Mouse (Mus musculus): ENCODE data around the gene Wdr25. TPM values are rescaled to one million over a fixed set of nuclear protein-coding genes. Genes with fewer than 3 reads are reported as not detected.

The Wdr25 gene
- polyA plus RNA-seq, 1 experiment from 2014 or later: 5.8 TPM

- 81% methylated on average over 8 of the region's 8 CpGs for WGBS
- no peak overlapping the region for H3K4me2 ChIP-seq
Observed at GRCm38 (mm10) chr12:108984471-108984870, 91.0 kb downstream of the Wdr25 start.

DNA sequence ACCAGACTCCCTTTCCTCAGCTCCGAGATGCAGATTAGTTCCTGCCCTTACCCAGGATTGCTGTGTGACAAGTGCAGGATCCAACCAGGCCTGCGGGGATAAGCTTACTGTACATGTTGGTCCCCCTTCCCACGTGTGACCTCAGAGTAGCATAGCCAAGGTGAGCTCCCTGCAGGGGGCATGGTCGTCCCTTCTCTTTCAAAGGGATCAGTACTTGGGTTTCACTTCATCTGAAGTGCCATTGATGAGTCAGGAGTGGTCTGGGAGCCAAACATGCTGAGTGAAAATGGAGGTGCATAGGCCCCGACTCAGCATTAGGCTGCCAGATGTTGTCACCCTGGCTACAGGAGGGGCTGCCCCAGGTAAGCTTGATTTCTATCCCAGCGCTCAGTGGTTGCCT, 91.6 kb downstream of the Wdr25 start:
- H3K9ac ChIP-seq: no peak overlapping the region
- no peaks in the 10 kb centered on the region for H3K4me1 ChIP-seq (replicated peaks)
- ATAC-seq (ENCODE audit: insufficient number of reproducible peaks, low FRiP score): no peak
- WGBS: 70% methylated on average over 6 of the region's 6 CpGs
- no peak overlapping the region for H3K4me3 ChIP-seq
- no peaks in the 10 kb centered on the region for H3K9me3 ChIP-seq (replicated peaks)
- no peak overlapping the region for H3K4me2 ChIP-seq
- H3K27ac ChIP-seq (ENCODE audit: poor library complexity, severe bottlenecking): no peak overlapping the region
- no peaks in the 10 kb centered on the region for H3K36me3 ChIP-seq
- no peaks in the 10 kb centered on the region for H3K27me3 ChIP-seq (replicated peaks)

More at GRCm38 (mm10) chr12:108984471-108984870, 91.0 kb downstream of the Wdr25 start:
- no peaks in the 10 kb centered on the region for H3K9me3 ChIP-seq (replicated peaks)
- H3K4me1 ChIP-seq (replicated peaks): no peaks in the 10 kb centered on the region
- no peaks in the 10 kb centered on the region for H3K27me3 ChIP-seq (replicated peaks)
- no peak overlapping the region for H3K27ac ChIP-seq (ENCODE audit: poor library complexity, severe bottlenecking)
- no peaks in the 10 kb centered on the region for H3K36me3 ChIP-seq
- no peak for ATAC-seq (ENCODE audit: insufficient number of reproducible peaks, low FRiP score)
- H3K9ac ChIP-seq: no peak overlapping the region
- no peak overlapping the region for H3K4me3 ChIP-seq

DNA sequence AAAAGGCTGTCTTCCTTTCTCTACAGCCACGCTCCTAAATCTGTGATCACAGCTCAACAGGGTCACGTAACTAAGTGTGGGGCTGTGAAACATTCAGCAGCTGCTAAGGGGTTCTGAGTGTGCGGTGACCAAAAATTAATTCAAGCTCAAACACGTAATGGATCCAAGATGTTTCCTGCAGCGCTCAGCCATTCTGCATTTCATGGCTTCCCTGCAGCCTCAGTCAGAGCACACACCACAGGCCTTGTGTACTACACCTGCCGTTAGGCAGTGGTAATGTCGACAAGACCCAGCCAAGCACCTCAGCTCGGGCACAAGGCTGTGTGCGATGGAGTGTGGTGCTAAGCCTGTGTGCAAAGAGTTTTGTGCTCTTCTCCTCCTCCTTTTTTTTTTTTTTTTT, 94.0 kb downstream of the Wdr25 start:
- H3K4me3 ChIP-seq: no peak overlapping the region

DNA sequence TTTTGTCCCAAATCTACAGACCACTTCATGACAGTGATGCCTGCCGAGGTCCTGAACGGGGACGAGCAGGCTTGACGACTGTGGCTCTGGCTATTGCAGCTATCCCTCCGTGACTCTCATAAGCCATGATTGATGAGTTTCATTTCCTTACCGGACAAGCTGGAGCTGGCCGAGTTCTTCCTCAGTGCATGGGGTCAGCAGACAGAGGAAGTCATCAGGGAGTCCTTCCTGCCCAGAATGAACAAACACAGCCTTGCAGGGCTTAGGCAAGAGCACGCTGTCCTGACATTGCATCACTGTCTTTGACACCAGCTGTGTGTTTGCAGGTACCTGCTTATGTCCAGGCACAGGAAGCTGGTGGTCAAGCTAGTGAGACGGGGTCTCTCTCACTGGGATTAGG, 97.0 kb downstream of the Wdr25 start:
- Histone ChIP-seq H3K27me3 (replicated peaks) (no peaks in the 10 kb centered on the region), H3K4me1 (replicated peaks) (no peaks in the 10 kb centered on the region), H3K36me3 (no peaks in the 10 kb centered on the region), H3K9ac (no peak overlapping the region), H3K9me3 (replicated peaks) (no peaks in the 10 kb centered on the region), H3K27ac (ENCODE audit: poor library complexity, severe bottlenecking) (no peak overlapping the region), H3K4me3 (no peak overlapping the region), H3K4me2 (no peak overlapping the region)
- 56% methylated on average over 9 of the region's 9 CpGs for WGBS
- ATAC-seq (ENCODE audit: insufficient number of reproducible peaks, low FRiP score): no peak

More for the DNA sequence above, 94.0 kb downstream of the Wdr25 start:
- no peaks in the 10 kb centered on the region for H3K27me3 ChIP-seq (replicated peaks)
- no peak overlapping the region for H3K4me2 ChIP-seq
- WGBS: 89% methylated on average over 9 of the region's 9 CpGs
- no peak overlapping the region for H3K9ac ChIP-seq
- H3K27ac ChIP-seq (ENCODE audit: poor library complexity, severe bottlenecking): no peak overlapping the region
- H3K36me3 ChIP-seq: no peaks in the 10 kb centered on the region
- ATAC-seq (ENCODE audit: insufficient number of reproducible peaks, low FRiP score): no peak
- no peaks in the 10 kb centered on the region for H3K4me1 ChIP-seq (replicated peaks)
- no peaks in the 10 kb centered on the region for H3K9me3 ChIP-seq (replicated peaks)

DNA sequence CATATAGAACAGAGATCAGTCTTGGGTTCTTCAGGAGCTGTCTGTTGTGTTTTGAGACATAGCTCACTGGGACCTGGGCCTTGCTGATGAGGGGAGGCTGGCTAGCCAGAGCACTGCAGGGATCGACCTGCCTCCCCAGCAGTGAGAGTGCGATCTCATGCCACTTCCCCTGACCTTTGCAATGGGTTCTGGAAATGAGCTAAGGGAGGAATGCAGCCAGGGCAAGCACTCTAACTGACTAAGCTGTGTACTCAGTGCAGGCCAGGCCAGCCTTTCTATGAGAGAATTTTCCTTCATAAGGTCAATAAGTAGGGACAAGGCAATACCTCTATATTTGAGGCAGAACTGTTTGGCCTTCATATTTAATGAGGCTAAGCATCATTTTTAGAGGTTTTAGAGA, 99.6 kb downstream of the Wdr25 start:
- H3K4me2 ChIP-seq: no peak overlapping the region
- H3K9ac ChIP-seq: no peak overlapping the region
- H3K27ac ChIP-seq (ENCODE audit: poor library complexity, severe bottlenecking): no peak overlapping the region
- no peak for ATAC-seq (ENCODE audit: insufficient number of reproducible peaks, low FRiP score)
- H3K36me3 ChIP-seq: no peaks in the 10 kb centered on the region
- H3K4me1 ChIP-seq (replicated peaks): no peaks in the 10 kb centered on the region
- H3K9me3 ChIP-seq (replicated peaks): no peaks in the 10 kb centered on the region
- no peak overlapping the region for H3K4me3 ChIP-seq
- WGBS: 64% methylated on average over 2 of the region's 2 CpGs
- H3K27me3 ChIP-seq (replicated peaks): no peaks in the 10 kb centered on the region

DNA sequence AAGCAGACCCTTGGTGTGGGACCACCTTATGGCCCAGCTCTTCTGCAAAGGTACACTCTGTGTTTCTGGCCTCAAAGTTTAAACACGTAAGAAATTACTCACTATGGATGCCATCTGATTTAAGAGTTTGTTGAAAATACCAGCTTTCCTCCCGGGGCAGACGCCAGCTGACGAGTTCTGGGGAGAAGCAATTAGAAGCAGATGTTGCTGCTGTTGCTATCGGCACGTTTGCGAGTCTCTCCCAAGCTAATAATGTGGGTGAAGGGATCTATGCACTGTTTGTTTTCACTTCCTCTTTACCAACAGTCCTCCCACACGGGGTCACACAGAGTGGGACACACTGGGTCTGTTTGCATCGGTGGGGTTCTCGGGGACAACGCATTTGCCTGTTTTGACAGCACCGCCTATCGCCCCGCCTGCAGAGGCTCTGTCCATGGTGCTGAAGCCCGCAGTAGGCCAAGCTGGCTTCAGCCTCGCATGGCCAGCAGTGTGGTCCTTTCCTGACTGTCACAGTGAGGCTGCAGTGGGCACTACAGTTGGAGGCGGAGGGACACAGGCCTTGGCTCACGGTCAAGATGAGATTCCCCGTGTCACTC, 101.1 kb downstream of the Wdr25 start:
- Histone ChIP-seq H3K9me3 (replicated peaks) (no peaks in the 10 kb centered on the region), H3K4me3 (no peak overlapping the region), H3K36me3 (no peaks in the 10 kb centered on the region), H3K9ac (no peak overlapping the region), H3K27ac (ENCODE audit: poor library complexity, severe bottlenecking) (no peak overlapping the region), H3K27me3 (replicated peaks) (no peaks in the 10 kb centered on the region), H3K4me2 (peak overlapping the region; percentile 58), H3K4me1 (replicated peaks) (no peaks in the 10 kb centered on the region)
- ATAC-seq (ENCODE audit: insufficient number of reproducible peaks, low FRiP score): no peak
- WGBS: 6% methylated on average over 19 of the region's 19 CpGs

- Histone ChIP-seq H3K27me3 (replicated peaks) (no peaks in the 10 kb centered on the region), H3K36me3 (no peaks in the 10 kb centered on the region), H3K4me3 (no peak overlapping the region), H3K4me2 (no peak overlapping the region), H3K9me3 (replicated peaks) (no peaks in the 10 kb centered on the region), H3K9ac (no peak overlapping the region), H3K4me1 (replicated peaks) (no peaks in the 10 kb centered on the region), H3K27ac (ENCODE audit: poor library complexity, severe bottlenecking) (no peak overlapping the region)
- no peak for ATAC-seq (ENCODE audit: insufficient number of reproducible peaks, low FRiP score)
- WGBS: 71% methylated on average over 12 of the region's 12 CpGs
Observed at GRCm38 (mm10) chr12:108995976-108996636, 102.7 kb downstream of the Wdr25 start.

- H3K27ac ChIP-seq (ENCODE audit: poor library complexity, severe bottlenecking): no peak overlapping the region
- H3K4me1 ChIP-seq (replicated peaks): no peaks in the 10 kb centered on the region
- 84% methylated on average over 8 of the region's 8 CpGs for WGBS
Observed at GRCm38 (mm10) chr12:108997249-108997648, 103.8 kb downstream of the Wdr25 start.

GRCm38 (mm10) chr12:109002978-109003377, 109.5 kb downstream of the Wdr25 start:
- Histone ChIP-seq H3K27ac (ENCODE audit: poor library complexity, severe bottlenecking) (no peak overlapping the region), H3K36me3 (no peaks in the 10 kb centered on the region), H3K4me3 (no peak overlapping the region), H3K27me3 (replicated peaks) (0 out of 2 replicates have a peak, but pooled peaks cover 3% of the 10 kb centered on the region), H3K9me3 (replicated peaks) (no peaks in the 10 kb centered on the region), H3K4me2 (no peak overlapping the region), H3K4me1 (replicated peaks) (no peaks in the 10 kb centered on the region), H3K9ac (no peak overlapping the region)
- 63% methylated on average over 7 of the region's 7 CpGs for WGBS
- no peak for ATAC-seq (ENCODE audit: insufficient number of reproducible peaks, low FRiP score)

More at GRCm38 (mm10) chr12:108997249-108997648, 103.8 kb downstream of the Wdr25 start:
- no peak for ATAC-seq (ENCODE audit: insufficient number of reproducible peaks, low FRiP score)
- Histone ChIP-seq H3K4me3 (no peak overlapping the region), H3K27me3 (replicated peaks) (no peaks in the 10 kb centered on the region), H3K36me3 (no peaks in the 10 kb centered on the region), H3K4me2 (no peak overlapping the region), H3K9ac (no peak overlapping the region), H3K9me3 (replicated peaks) (no peaks in the 10 kb centered on the region)

- no peak overlapping the region for H3K27ac ChIP-seq (ENCODE audit: poor library complexity, severe bottlenecking)
- no peaks in the 10 kb centered on the region for H3K9me3 ChIP-seq (replicated peaks)
- no peak overlapping the region for H3K9ac ChIP-seq
- H3K4me1 ChIP-seq (replicated peaks): no peaks in the 10 kb centered on the region
- WGBS: 79% methylated on average over 18 of the region's 18 CpGs
- ATAC-seq (ENCODE audit: insufficient number of reproducible peaks, low FRiP score): no peak
- 0 out of 2 replicates have a peak, but pooled peaks cover 3% of the 10 kb centered on the region for H3K27me3 ChIP-seq (replicated peaks)
- no peaks in the 10 kb centered on the region for H3K36me3 ChIP-seq
- H3K4me2 ChIP-seq: no peak overlapping the region
- H3K4me3 ChIP-seq: no peak overlapping the region
Observed at GRCm38 (mm10) chr12:109010070-109010649, 116.7 kb downstream of the Wdr25 start.

GRCm38 (mm10) chr12:109022181-109022691, 128.8 kb downstream of the Wdr25 start:
- WGBS: 77% methylated on average over 10 of the region's 10 CpGs
- Histone ChIP-seq H3K27ac (ENCODE audit: poor library complexity, severe bottlenecking) (no peak overlapping the region), H3K9me3 (replicated peaks) (no peaks in the 10 kb centered on the region), H3K9ac (no peak overlapping the region), H3K27me3 (replicated peaks) (no peaks in the 10 kb centered on the region; the same call in 1 of the 2 replicates), H3K4me2 (no peak overlapping the region), H3K4me1 (replicated peaks) (no peaks in the 10 kb centered on the region), H3K4me3 (no peak overlapping the region), H3K36me3 (peaks cover 4% of the 10 kb centered on the region)
- ATAC-seq (ENCODE audit: insufficient number of reproducible peaks, low FRiP score): no peak

All from heart, embryonic 12.5 days (tissue).